Mouse (Mus musculus) heart, adult 2 months (tissue): ENCODE measurements at regions not wholly inside any gene's neighbourhood (a gene's known extent, or its start where the extent isn't known, plus 50 kb on each side); places are given as distances from the start of the nearest gene placed in this dataset.

ENCODE experiments used
- CTCF ChIP-seq: fragments of 200-600 bp; IDR thresholded peaks from 2 replicates; pipeline ENCODE4 v1.8.1; 2022; ENCODE audit warnings: antibody characterized with exemption, mild to moderate bottlenecking, moderate library complexity
- EP300 ChIP-seq: fragments of 200-500 bp; IDR thresholded peaks from 2 replicates; pipeline ENCODE4 v1.6.1; 2011; ENCODE audit warnings: low read depth, low read length, control low read depth; ENCODE audit not compliant: insufficient read depth
- POLR2A ChIP-seq: fragments of 200-500 bp; IDR thresholded peaks from 2 replicates; pipeline ENCODE4 v1.6.1; 2011; ENCODE audit warnings: mild to moderate bottlenecking, low read depth, low read length, control low read depth; ENCODE audit not compliant: insufficient read depth

DNA sequence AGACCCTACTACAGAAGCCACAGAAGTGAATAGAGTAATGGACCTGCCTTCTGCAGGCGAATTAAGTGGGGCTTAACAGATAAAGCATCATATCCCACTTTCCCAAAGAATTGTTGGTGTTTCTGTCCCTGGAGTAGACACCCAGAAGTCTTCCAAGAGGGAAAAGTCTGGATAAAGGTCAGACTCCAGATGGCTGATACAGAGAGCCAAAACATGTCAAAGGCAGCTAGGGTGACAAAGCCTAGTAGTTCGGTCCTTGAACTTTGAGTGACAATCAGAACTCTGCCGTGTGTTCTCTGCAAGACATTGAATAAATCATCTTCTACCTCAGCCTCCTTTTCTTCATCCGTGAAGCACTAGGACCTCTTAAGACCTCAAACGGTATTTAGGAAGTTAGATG, 185.1 kb upstream of the Klf3 start:
- TF ChIP-seq CTCF (no peak), EP300 (no peak), POLR2A (no peak)
